Mouse (Mus musculus): ENCODE measurements around the gene Gm7951. TPM values are rescaled to one million over a fixed set of nuclear protein-coding genes. Genes with fewer than 3 reads are reported as not detected.
"Not testable (repeated sequence)": the region's sequence is repeated elsewhere in the genome, so short reads cannot be mapped to it uniquely, and the experiment has no call there.

Gene Gm7951
- not detected in 2 replicates for total RNA-seq (2012; rRNA removed)
- polyA plus RNA-seq (2012; ENCODE audit: insufficient read depth in 1 of 2, insufficient read length in 2 of 2, low read depth in 1 of 2, low replicate concordance in 2 of 2, missing spikeins in 1 of 2) = not detected

DNA sequence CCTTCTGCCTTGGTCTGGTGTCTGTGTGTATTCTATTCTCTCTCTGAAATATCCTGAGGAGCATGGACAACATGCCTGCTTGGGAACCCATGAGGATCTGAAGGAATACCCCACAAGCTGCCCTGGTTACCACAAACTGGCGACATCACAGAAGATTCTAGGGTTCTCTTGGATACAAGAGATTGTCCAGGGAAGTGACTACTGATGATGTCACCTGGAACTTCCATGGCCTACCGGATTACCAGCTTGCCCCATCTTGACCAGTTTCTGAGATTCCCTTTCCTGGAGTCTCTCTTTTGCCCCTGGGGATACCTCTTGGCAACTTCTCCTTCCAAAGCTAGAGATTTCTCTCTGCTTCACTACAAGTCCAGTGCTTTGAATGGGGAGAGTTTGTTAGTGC lies at the start of gene Gm7951:
TSS of gene Gm7951 (minus strand) at position 101 of the 400 bp plus-strand sequence.
- not testable (repeated sequence) for H3K9ac ChIP-seq (ENCODE audit: control insufficient read depth, low read depth, low read length, poor library complexity, severe bottlenecking); H3K36me3 ChIP-seq (ENCODE audit: control insufficient read depth in 1 of 2, insufficient read depth in 2 of 2, low read length in 2 of 2); H3K27me3 ChIP-seq (ENCODE audit: control insufficient read depth in 1 of 2, insufficient read depth in 2 of 2, low read length in 2 of 2); H3K4me1 ChIP-seq (ENCODE audit: control insufficient read depth in 1 of 2, insufficient read depth in 2 of 2, low read length in 2 of 2); H3K9me3 ChIP-seq (replicated peaks; ENCODE audit: insufficient read depth, low read length); H3K79me2 ChIP-seq (ENCODE audit: control insufficient read depth, insufficient read depth, low read length, poor library complexity); H3K27ac ChIP-seq (ENCODE audit: control insufficient read depth, low read depth, low read length); H3K4me3 ChIP-seq (ENCODE audit: control insufficient read depth in 1 of 2, insufficient read depth in 1 of 2, low read depth in 2 of 2, low read length in 2 of 2); DNase-seq (ENCODE audit: low read depth, low spot score)

DNA sequence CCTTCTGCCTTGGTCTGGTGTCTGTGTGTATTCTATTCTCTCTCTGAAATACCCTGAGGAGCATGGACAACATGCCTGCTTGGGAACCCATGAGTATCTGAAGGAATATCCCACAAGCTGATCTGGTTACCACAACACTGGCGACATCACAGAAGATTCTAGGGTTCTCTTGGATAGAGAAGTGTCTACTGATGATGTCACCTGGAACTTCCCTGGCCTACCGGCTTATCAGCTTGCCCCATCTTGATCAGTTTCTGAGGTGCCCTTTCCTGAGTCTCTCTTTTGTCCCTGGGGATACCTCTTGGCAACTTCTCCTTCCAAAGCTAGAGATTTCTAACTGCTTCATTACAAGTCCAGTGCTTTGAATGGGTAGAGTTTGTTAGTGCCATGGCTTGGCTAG lies 45.4 kb upstream of the Gm7951 start, which contains the start of gene Gm17027:
TSS of gene Gm17027 (minus strand) at position 101 of the 400 bp plus-strand sequence.
- H3K9me3 ChIP-seq (replicated peaks; ENCODE audit: insufficient read depth, low read length); H3K79me2 ChIP-seq (ENCODE audit: control insufficient read depth, insufficient read depth, low read length, poor library complexity); H3K27ac ChIP-seq (ENCODE audit: control insufficient read depth, low read depth, low read length); DNase-seq (ENCODE audit: low read depth, low spot score); H3K9ac ChIP-seq (ENCODE audit: control insufficient read depth, low read depth, low read length, poor library complexity, severe bottlenecking); H3K4me3 ChIP-seq (ENCODE audit: control insufficient read depth in 1 of 2, insufficient read depth in 1 of 2, low read depth in 2 of 2, low read length in 2 of 2); H3K4me1 ChIP-seq (ENCODE audit: control insufficient read depth in 1 of 2, insufficient read depth in 2 of 2, low read length in 2 of 2); H3K36me3 ChIP-seq (ENCODE audit: control insufficient read depth in 1 of 2, insufficient read depth in 2 of 2, low read length in 2 of 2); H3K27me3 ChIP-seq (ENCODE audit: control insufficient read depth in 1 of 2, insufficient read depth in 2 of 2, low read length in 2 of 2): not testable (repeated sequence)

DNA sequence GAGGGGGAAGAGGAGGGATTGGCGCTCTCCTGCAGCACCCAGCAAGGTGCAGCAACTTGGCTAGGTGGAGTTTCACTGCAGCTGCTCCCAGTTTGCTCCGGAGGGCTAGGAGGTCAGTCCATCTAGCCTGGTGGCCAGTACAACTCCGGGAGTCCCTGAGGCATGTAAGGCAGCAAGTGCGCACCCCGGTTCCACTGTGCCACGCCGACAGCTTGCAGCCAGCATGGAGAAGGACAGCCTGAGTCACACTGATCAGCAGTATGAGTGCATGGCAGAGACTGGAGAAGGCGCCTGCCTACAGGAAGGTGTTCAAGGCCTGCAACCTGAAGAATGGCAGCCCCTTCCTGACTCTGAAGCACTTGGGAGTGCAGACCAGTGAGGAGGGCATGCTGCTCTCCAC lies 17.4 kb upstream of the Gm7951 start:
- H3K4me3 ChIP-seq (ENCODE audit: control insufficient read depth in 1 of 2, insufficient read depth in 1 of 2, low read depth in 2 of 2, low read length in 2 of 2); H3K27ac ChIP-seq (ENCODE audit: control insufficient read depth, low read depth, low read length); H3K36me3 ChIP-seq (ENCODE audit: control insufficient read depth in 1 of 2, insufficient read depth in 2 of 2, low read length in 2 of 2); H3K9me3 ChIP-seq (replicated peaks; ENCODE audit: insufficient read depth, low read length); H3K4me1 ChIP-seq (ENCODE audit: control insufficient read depth in 1 of 2, insufficient read depth in 2 of 2, low read length in 2 of 2); H3K79me2 ChIP-seq (ENCODE audit: control insufficient read depth, insufficient read depth, low read length, poor library complexity); DNase-seq (ENCODE audit: low read depth, low spot score); H3K9ac ChIP-seq (ENCODE audit: control insufficient read depth, low read depth, low read length, poor library complexity, severe bottlenecking); H3K27me3 ChIP-seq (ENCODE audit: control insufficient read depth in 1 of 2, insufficient read depth in 2 of 2, low read length in 2 of 2): not testable (repeated sequence)

DNA sequence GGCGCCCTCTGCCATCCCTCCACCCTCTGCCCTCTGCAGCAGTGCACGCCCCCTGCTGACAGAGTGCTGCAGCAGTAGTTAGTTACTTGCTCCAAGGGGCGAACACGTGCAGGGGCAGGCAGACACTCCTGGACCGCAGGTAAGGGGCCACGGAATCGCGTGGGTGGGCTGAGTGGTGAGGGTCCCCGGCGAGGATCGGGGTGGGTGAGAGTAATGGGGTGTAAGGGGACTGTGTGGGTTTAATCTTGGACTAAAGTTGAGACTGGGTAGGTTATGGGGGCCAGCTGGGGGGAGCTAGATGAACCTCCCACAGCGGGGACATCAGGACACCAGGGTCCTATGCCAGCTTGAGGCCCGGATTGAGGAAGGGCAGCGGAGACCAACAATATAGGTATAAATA lies 16.6 kb upstream of the Gm7951 start:
- not testable (repeated sequence) for H3K27ac ChIP-seq (ENCODE audit: control insufficient read depth, low read depth, low read length); H3K79me2 ChIP-seq (ENCODE audit: control insufficient read depth, insufficient read depth, low read length, poor library complexity); H3K27me3 ChIP-seq (ENCODE audit: control insufficient read depth in 1 of 2, insufficient read depth in 2 of 2, low read length in 2 of 2); DNase-seq (ENCODE audit: low read depth, low spot score); H3K4me3 ChIP-seq (ENCODE audit: control insufficient read depth in 1 of 2, insufficient read depth in 1 of 2, low read depth in 2 of 2, low read length in 2 of 2); H3K9me3 ChIP-seq (replicated peaks; ENCODE audit: insufficient read depth, low read length); H3K36me3 ChIP-seq (ENCODE audit: control insufficient read depth in 1 of 2, insufficient read depth in 2 of 2, low read length in 2 of 2); H3K9ac ChIP-seq (ENCODE audit: control insufficient read depth, low read depth, low read length, poor library complexity, severe bottlenecking); H3K4me1 ChIP-seq (ENCODE audit: control insufficient read depth in 1 of 2, insufficient read depth in 2 of 2, low read length in 2 of 2)

Other genes with a start within 250 kb of the Gm7951 start
- not detected in 2 replicates for gene Gm7980, start 210.1 kb downstream of the Gm7951 start, total RNA-seq (2012; rRNA removed)
- not detected for gene Gm7980, start 210.1 kb downstream of the Gm7951 start, polyA plus RNA-seq (2012; ENCODE audit: insufficient read depth in 1 of 2, insufficient read length in 2 of 2, low read depth in 1 of 2, low replicate concordance in 2 of 2, missing spikeins in 1 of 2)
- gene 1700049E17Rik1, start 192.4 kb downstream of the Gm7951 start, total RNA-seq (2012; rRNA removed) = not detected in 2 replicates
- not detected for gene 1700049E17Rik1, start 192.4 kb downstream of the Gm7951 start, polyA plus RNA-seq (2012; ENCODE audit: insufficient read depth in 1 of 2, insufficient read length in 2 of 2, low read depth in 1 of 2, low replicate concordance in 2 of 2, missing spikeins in 1 of 2)
- not detected in 2 replicates for gene 1700024B05Rik, start 173.4 kb downstream of the Gm7951 start, total RNA-seq (2012; rRNA removed)
- gene 1700024B05Rik, start 173.4 kb downstream of the Gm7951 start, polyA plus RNA-seq (2012; ENCODE audit: insufficient read depth in 1 of 2, insufficient read length in 2 of 2, low read depth in 1 of 2, low replicate concordance in 2 of 2, missing spikeins in 1 of 2) = under 1 TPM in 1 of 2 experiments, not detected in 1; 0.10 TPM
- not detected in 2 replicates for gene Gm6401, start 149.4 kb downstream of the Gm7951 start, total RNA-seq (2012; rRNA removed)
- gene Gm6401, start 149.4 kb downstream of the Gm7951 start, polyA plus RNA-seq (2012; ENCODE audit: insufficient read depth in 1 of 2, insufficient read length in 2 of 2, low read depth in 1 of 2, low replicate concordance in 2 of 2, missing spikeins in 1 of 2) = not detected
- not detected in 2 replicates for gene Gm3543, start 134.0 kb downstream of the Gm7951 start, total RNA-seq (2012; rRNA removed)
- not detected for gene Gm3543, start 134.0 kb downstream of the Gm7951 start, polyA plus RNA-seq (2012; ENCODE audit: insufficient read depth in 1 of 2, insufficient read length in 2 of 2, low read depth in 1 of 2, low replicate concordance in 2 of 2, missing spikeins in 1 of 2)
- not detected in 2 replicates for gene Gm17027, start 45.3 kb upstream of the Gm7951 start, total RNA-seq (2012; rRNA removed)
- gene Gm17027, start 45.3 kb upstream of the Gm7951 start, polyA plus RNA-seq (2012; ENCODE audit: insufficient read depth in 1 of 2, insufficient read length in 2 of 2, low read depth in 1 of 2, low replicate concordance in 2 of 2, missing spikeins in 1 of 2) = not detected
- gene Gm3573, start 73.4 kb upstream of the Gm7951 start, total RNA-seq (2012; rRNA removed) = not detected in 2 replicates
- not detected for gene Gm3573, start 73.4 kb upstream of the Gm7951 start, polyA plus RNA-seq (2012; ENCODE audit: insufficient read depth in 1 of 2, insufficient read length in 2 of 2, low read depth in 1 of 2, low replicate concordance in 2 of 2, missing spikeins in 1 of 2)
- gene Gm17026, start 142.7 kb upstream of the Gm7951 start, total RNA-seq (2012; rRNA removed) = not detected in 2 replicates
- gene Gm17026, start 142.7 kb upstream of the Gm7951 start, polyA plus RNA-seq (2012; ENCODE audit: insufficient read depth in 1 of 2, insufficient read length in 2 of 2, low read depth in 1 of 2, low replicate concordance in 2 of 2, missing spikeins in 1 of 2) = not detected
- gene Gm9611, start 180.0 kb upstream of the Gm7951 start, total RNA-seq (2012; rRNA removed) = not detected in 2 replicates
- gene Gm9611, start 180.0 kb upstream of the Gm7951 start, polyA plus RNA-seq (2012; ENCODE audit: insufficient read depth in 1 of 2, insufficient read length in 2 of 2, low read depth in 1 of 2, low replicate concordance in 2 of 2, missing spikeins in 1 of 2) = not detected
- gene Gm7995, start 192.8 kb upstream of the Gm7951 start, total RNA-seq (2012; rRNA removed) = not detected in 2 replicates
- gene Gm7995, start 192.8 kb upstream of the Gm7951 start, polyA plus RNA-seq (2012; ENCODE audit: insufficient read depth in 1 of 2, insufficient read length in 2 of 2, low read depth in 1 of 2, low replicate concordance in 2 of 2, missing spikeins in 1 of 2) = not detected

Measured in MEL (cell line).